Mouse (Mus musculus): ENCODE data around the gene Eapp.

DNA sequence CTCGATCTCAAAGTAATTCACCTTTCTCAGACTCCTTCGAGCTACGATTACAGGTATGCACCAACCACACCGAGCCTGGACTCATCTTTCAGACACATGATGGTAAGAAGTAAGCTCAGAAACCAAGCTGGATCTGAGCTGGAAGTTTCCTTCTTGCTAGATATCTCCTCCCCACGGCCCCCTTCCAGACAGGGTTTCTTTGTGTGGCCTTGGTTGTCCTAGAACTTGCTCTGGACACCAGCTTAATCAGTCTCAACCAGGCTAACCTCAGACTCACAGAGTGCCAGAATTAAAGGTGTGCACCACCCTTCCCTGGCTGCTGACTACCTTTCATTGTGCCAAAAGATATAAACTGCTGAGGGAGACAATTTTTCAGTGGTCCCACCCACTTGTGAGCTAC lies 37.7 kb downstream of the Eapp start:
- TF ChIP-seq GATA1 (IDR thresholded peaks at IDR 0.05; ENCODE audit: borderline replicate concordance, low read length) (no peak), FLI1 (IDR thresholded peaks at IDR 0.05; ENCODE audit: low read length) (no peak)
